Mouse (Mus musculus): ENCODE results near the gene Cfap20. TPM values are rescaled to one million over a fixed set of nuclear protein-coding genes. Genes with fewer than 3 reads are reported as not detected.

Gene Cfap20
- polyA plus RNA-seq, 1 experiment = 76.1 TPM

DNA sequence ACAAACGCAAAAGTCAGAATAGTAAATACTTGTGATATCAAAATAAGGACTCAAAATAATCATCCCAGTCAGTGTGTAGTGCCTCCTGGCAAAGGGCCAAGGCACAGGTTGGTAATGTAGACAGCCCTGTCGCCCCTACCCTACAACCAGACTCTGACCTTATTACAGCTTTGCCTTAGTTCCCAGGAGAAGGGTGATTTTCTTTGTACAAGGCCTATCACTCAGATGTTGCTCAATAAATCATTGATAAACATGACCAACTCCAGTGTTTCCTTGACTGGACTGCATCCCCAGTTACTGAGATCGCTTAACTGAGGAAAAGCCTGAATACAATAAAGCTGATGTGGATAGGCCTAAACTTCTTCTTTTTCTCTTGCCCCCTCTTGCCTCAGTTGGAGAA lies 2.2 kb downstream of the Cfap20 start:
- DNase-seq = no peak
- Histone ChIP-seq H3K4me1 (ENCODE audit: control insufficient read depth, insufficient read depth, low read length) (peaks cover 17% of the 10 kb centered on the region), H3K4me3 (replicated peaks; ENCODE audit: insufficient read depth, low read depth, low read length) (no peak overlapping the region), H3K27me3 (ENCODE audit: control insufficient read depth, insufficient read depth, low read length) (no peaks in the 10 kb centered on the region), H3K27ac (ENCODE audit: insufficient read depth, low read length) (no peak overlapping the region)
- WGBS = 55% methylated on average over 3 of the region's 3 CpGs
- TF ChIP-seq POLR2A (IDR thresholded peaks at IDR 0.05; ENCODE audit: borderline replicate concordance, insufficient read depth, low read length) = no peak
- no peak for TF ChIP-seq CTCF (IDR thresholded peaks at IDR 0.05; ENCODE audit: borderline replicate concordance, insufficient read depth, low read depth, low read length)

DNA sequence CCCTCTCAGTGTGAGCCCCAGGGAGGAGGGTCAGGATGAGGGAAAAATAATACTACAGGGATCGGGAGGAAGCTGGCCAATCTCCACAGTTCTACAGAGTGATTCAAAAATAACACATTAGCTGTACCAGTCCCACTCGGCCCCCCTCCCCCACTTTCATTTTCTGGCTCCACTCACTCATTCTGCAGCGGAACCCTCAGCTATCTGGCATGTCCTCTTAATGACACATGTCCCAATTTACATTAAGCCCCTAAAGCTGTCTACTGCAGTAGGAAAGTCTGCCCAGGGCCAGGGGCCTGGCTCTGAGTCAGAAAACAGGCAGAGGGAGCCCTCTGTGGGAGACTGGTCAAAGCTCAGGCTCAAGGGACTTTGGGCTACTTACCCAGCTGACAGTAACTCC lies 4.7 kb downstream of the Cfap20 start:
- peak in 1 of 2 experiments; percentile 50 for DNase-seq
- Histone ChIP-seq H3K27me3 (ENCODE audit: control insufficient read depth, insufficient read depth, low read length) (no peaks in the 10 kb centered on the region), H3K4me1 (ENCODE audit: control insufficient read depth, insufficient read depth, low read length) (peaks cover 17% of the 10 kb centered on the region), H3K4me3 (replicated peaks; ENCODE audit: insufficient read depth, low read depth, low read length) (no peak overlapping the region), H3K27ac (ENCODE audit: insufficient read depth, low read length) (no peak overlapping the region)
- 7% methylated on average over 3 of the region's 3 CpGs for WGBS
- no peak for TF ChIP-seq CTCF (IDR thresholded peaks at IDR 0.05; ENCODE audit: borderline replicate concordance, insufficient read depth, low read depth, low read length)
- no peak for TF ChIP-seq POLR2A (IDR thresholded peaks at IDR 0.05; ENCODE audit: borderline replicate concordance, insufficient read depth, low read length)

GRCm38 (mm10) chr8:95427594-95428535 lies 6.8 kb downstream of the Cfap20 start:
- peaks cover 12% of the 10 kb centered on the region for H3K4me1 ChIP-seq (ENCODE audit: control insufficient read depth, insufficient read depth, low read length)
- peak; percentile 57; the same call in 1 of the 2 replicates for TF ChIP-seq CTCF (IDR thresholded peaks at IDR 0.05; ENCODE audit: borderline replicate concordance, insufficient read depth, low read depth, low read length)
- TF ChIP-seq POLR2A (IDR thresholded peaks at IDR 0.05; ENCODE audit: borderline replicate concordance, insufficient read depth, low read length) = no peak
- WGBS = 52% methylated on average over 12 of the region's 12 CpGs
- H3K4me3 ChIP-seq (replicated peaks; ENCODE audit: insufficient read depth, low read depth, low read length) = no peak overlapping the region
- H3K27ac ChIP-seq (ENCODE audit: insufficient read depth, low read length) = no peak overlapping the region
- DNase-seq = peak; percentile 38 to 42
- H3K27me3 ChIP-seq (ENCODE audit: control insufficient read depth, insufficient read depth, low read length) = no peaks in the 10 kb centered on the region

DNA sequence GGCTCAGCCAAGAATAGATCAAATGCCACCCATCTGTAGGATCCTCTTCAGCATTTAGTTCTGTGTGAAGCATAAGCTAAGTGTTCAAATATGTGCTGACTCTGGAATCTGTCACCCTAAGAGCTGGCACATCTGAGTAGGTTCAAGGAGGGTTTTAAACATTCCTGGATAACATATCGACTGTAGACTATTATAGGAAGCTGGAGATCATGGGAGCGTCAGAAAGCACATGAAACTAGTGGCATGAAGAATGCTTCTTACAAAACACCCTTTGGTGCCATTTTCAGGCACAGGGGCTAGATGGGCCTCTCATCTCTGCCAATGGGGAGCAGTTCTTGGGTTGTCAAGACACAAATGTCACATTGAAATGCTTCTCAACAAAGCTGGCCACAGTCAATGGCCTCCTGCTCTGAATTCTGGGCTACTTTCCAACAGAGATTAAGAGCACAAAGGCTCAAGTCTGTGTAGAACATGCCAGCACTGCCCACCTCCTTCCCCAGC lies 7.8 kb downstream of the Cfap20 start:
- Histone ChIP-seq H3K4me3 (replicated peaks; ENCODE audit: insufficient read depth, low read depth, low read length) (no peak overlapping the region), H3K27ac (ENCODE audit: insufficient read depth, low read length) (peak overlapping the region; percentile 78; the same call in 1 of the 2 replicates), H3K4me1 (ENCODE audit: control insufficient read depth, insufficient read depth, low read length) (peaks cover 5% of the 10 kb centered on the region; the same call in 1 of the 2 replicates), H3K27me3 (ENCODE audit: control insufficient read depth, insufficient read depth, low read length) (no peaks in the 10 kb centered on the region)
- TF ChIP-seq POLR2A (IDR thresholded peaks at IDR 0.05; ENCODE audit: borderline replicate concordance, insufficient read depth, low read length) (no peak), CTCF (IDR thresholded peaks at IDR 0.05; ENCODE audit: borderline replicate concordance, insufficient read depth, low read depth, low read length) (no peak)
- 21% methylated on average over 2 of the region's 2 CpGs for WGBS
- DNase-seq = peak in 1 of 2 experiments; percentile 53

DNA sequence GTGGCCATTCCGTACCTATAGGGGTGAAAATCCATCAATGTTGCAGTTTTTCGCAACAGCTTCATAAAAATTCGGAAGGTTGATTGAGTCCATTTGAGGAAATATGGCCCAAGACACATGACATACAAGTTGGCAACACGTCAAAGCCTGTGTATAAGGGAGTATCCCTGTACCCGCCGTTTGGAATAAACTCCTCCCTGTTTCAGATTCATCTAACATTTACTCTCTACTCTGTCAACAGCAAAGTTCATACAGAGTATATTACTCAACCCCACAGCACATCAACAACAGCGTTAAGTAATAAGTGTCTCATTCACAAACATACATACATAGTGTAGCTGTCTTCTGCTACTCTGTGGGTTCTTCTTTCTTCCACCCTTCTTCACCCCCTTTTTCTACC lies 10.0 kb downstream of the Cfap20 start:
- no peak for DNase-seq
- 78% methylated on average over 7 of the region's 7 CpGs for WGBS
- no peaks in the 10 kb centered on the region for H3K27me3 ChIP-seq (ENCODE audit: control insufficient read depth, insufficient read depth, low read length)

GRCm38 (mm10) chr8:95422193-95422810 lies 12.4 kb downstream of the Cfap20 start:
- TF ChIP-seq POLR2A (IDR thresholded peaks at IDR 0.05; ENCODE audit: borderline replicate concordance, insufficient read depth, low read length) = no peak
- no peak for TF ChIP-seq CTCF (IDR thresholded peaks at IDR 0.05; ENCODE audit: borderline replicate concordance, insufficient read depth, low read depth, low read length)

More for the DNA sequence above, 10.0 kb downstream of the Cfap20 start:
- no peak for TF ChIP-seq POLR2A (IDR thresholded peaks at IDR 0.05; ENCODE audit: borderline replicate concordance, insufficient read depth, low read length)
- no peak for TF ChIP-seq CTCF (IDR thresholded peaks at IDR 0.05; ENCODE audit: borderline replicate concordance, insufficient read depth, low read depth, low read length)
- Histone ChIP-seq H3K27ac (ENCODE audit: insufficient read depth, low read length) (no peak overlapping the region), H3K4me1 (ENCODE audit: control insufficient read depth, insufficient read depth, low read length) (peaks cover 5% of the 10 kb centered on the region; the same call in 1 of the 2 replicates), H3K4me3 (replicated peaks; ENCODE audit: insufficient read depth, low read depth, low read length) (no peak overlapping the region)

GRCm38 (mm10) chr8:95411309-95411972 lies 23.2 kb downstream of the Cfap20 start:
- Histone ChIP-seq H3K27me3 (ENCODE audit: control insufficient read depth, insufficient read depth, low read length) (no peaks in the 10 kb centered on the region), H3K4me1 (ENCODE audit: control insufficient read depth, insufficient read depth, low read length) (no peaks in the 10 kb centered on the region), H3K4me3 (replicated peaks; ENCODE audit: insufficient read depth, low read depth, low read length) (no peak overlapping the region), H3K27ac (ENCODE audit: insufficient read depth, low read length) (no peak overlapping the region)
- DNase-seq = no peak
- 36% methylated on average over 10 of the region's 10 CpGs for WGBS
- TF ChIP-seq POLR2A (IDR thresholded peaks at IDR 0.05; ENCODE audit: borderline replicate concordance, insufficient read depth, low read length) (no peak), CTCF (IDR thresholded peaks at IDR 0.05; ENCODE audit: borderline replicate concordance, insufficient read depth, low read depth, low read length) (no peak)

More at GRCm38 (mm10) chr8:95422193-95422810, 12.4 kb downstream of the Cfap20 start:
- Histone ChIP-seq H3K4me1 (ENCODE audit: control insufficient read depth, insufficient read depth, low read length) (no peaks in the 10 kb centered on the region; the same call in 1 of the 2 replicates), H3K27ac (ENCODE audit: insufficient read depth, low read length) (no peak overlapping the region), H3K4me3 (replicated peaks; ENCODE audit: insufficient read depth, low read depth, low read length) (no peak overlapping the region), H3K27me3 (ENCODE audit: control insufficient read depth, insufficient read depth, low read length) (no peaks in the 10 kb centered on the region)
- DNase-seq = no peak
- 79% methylated on average over 14 of the region's 14 CpGs for WGBS
